Mouse (Mus musculus): ENCODE results near the gene Wdr64. TPM values are rescaled to one million over a fixed set of nuclear protein-coding genes. Genes with fewer than 3 reads are reported as not detected.

Gene Wdr64
- total RNA-seq (2014; rRNA removed; ENCODE audit: low replicate concordance) (not detected in 2 replicates), polyA plus RNA-seq (2015; fragmentation: Nextera tagmentation; extraction: Ambion mirVana) (not detected in 2 replicates)

GRCm38 (mm10) chr1:175698293-175698692 lies at the start of gene Wdr64:
Wdr64 (plus strand) TSS chr1:175698593.
- ATAC-seq (ENCODE audit: insufficient read depth, low read depth) (no peak), DNase-seq (ENCODE audit: low spot score) (no peak)
- no peak within 1 kb of the TSS for H3K4me3 ChIP-seq (ENCODE audit: low read depth, low read length)
- no peak within 1 kb of the TSS for H3K4me2 ChIP-seq (ENCODE audit: low read depth, low read length)
- no peaks in the 10 kb centered on the region for H3K27me3 ChIP-seq (ENCODE audit: control insufficient read depth, insufficient read depth, low read length)
- no peaks in the 10 kb centered on the region for H3K9me3 ChIP-seq (replicated peaks; ENCODE audit: control insufficient read depth, low read length)
- TF ChIP-seq EP300 (IDR thresholded peaks at IDR 0.05; ENCODE audit: low read depth) (no peak), CTCF (IDR thresholded peaks at IDR 0.05; ENCODE audit: low read depth) (no peak)
- peaks cover 8% of the 10 kb centered on the region for H3K4me1 ChIP-seq (ENCODE audit: control insufficient read depth, insufficient read depth)
- 70% methylated on average over 1 of the region's 1 CpGs for WGBS
- H3K9ac ChIP-seq (replicated peaks; ENCODE audit: low read depth, low read length), result no peak within 1 kb of the TSS
- no peak within 1 kb of the TSS for H3K27ac ChIP-seq (ENCODE audit: low read depth)
- H3K36me3 ChIP-seq (replicated peaks; ENCODE audit: control insufficient read depth, insufficient read depth, low read length), result no peaks in the 10 kb centered on the region

GRCm38 (mm10) chr1:175648615-175649014 lies 49.8 kb upstream of the Wdr64 start:
- no peak overlapping the region for H3K9ac ChIP-seq (replicated peaks; ENCODE audit: low read depth, low read length)
- WGBS, result 83% methylated on average over 4 of the region's 4 CpGs
- no peaks in the 10 kb centered on the region for H3K9me3 ChIP-seq (replicated peaks; ENCODE audit: control insufficient read depth, low read length)
- H3K4me2 ChIP-seq (ENCODE audit: low read depth, low read length), result no peak overlapping the region
- H3K27me3 ChIP-seq (ENCODE audit: control insufficient read depth, insufficient read depth, low read length), result no peaks in the 10 kb centered on the region
- ATAC-seq (ENCODE audit: insufficient read depth, low read depth) (no peak), DNase-seq (ENCODE audit: low spot score) (no peak)
- TF ChIP-seq CTCF (IDR thresholded peaks at IDR 0.05; ENCODE audit: low read depth), result no peak
- H3K36me3 ChIP-seq (replicated peaks; ENCODE audit: control insufficient read depth, insufficient read depth, low read length), result no peaks in the 10 kb centered on the region
- no peak overlapping the region for H3K27ac ChIP-seq (ENCODE audit: low read depth)
- H3K4me1 ChIP-seq (ENCODE audit: control insufficient read depth, insufficient read depth), result no peaks in the 10 kb centered on the region
- no peak overlapping the region for H3K4me3 ChIP-seq (ENCODE audit: low read depth, low read length)

- ATAC-seq (ENCODE audit: insufficient read depth, low read depth) (no peak), DNase-seq (ENCODE audit: low spot score) (no peak)
These were observed 38.5 kb upstream of the Wdr64 start for GRCm38 (mm10) chr1:175659900-175660299.

GRCm38 (mm10) chr1:175668666-175669405 lies 29.6 kb upstream of the Wdr64 start:
- H3K9ac ChIP-seq (replicated peaks; ENCODE audit: low read depth, low read length), result no peak overlapping the region
- WGBS, result 61% methylated on average over 5 of the region's 5 CpGs
- DNase-seq (ENCODE audit: low spot score), result peak; percentile 30
- no peak overlapping the region for H3K4me2 ChIP-seq (ENCODE audit: low read depth, low read length)
- H3K4me1 ChIP-seq (ENCODE audit: control insufficient read depth, insufficient read depth), result no peaks in the 10 kb centered on the region
- H3K36me3 ChIP-seq (replicated peaks; ENCODE audit: control insufficient read depth, insufficient read depth, low read length), result no peaks in the 10 kb centered on the region
- H3K4me3 ChIP-seq (ENCODE audit: low read depth, low read length), result no peak overlapping the region
- ATAC-seq (ENCODE audit: insufficient read depth, low read depth), result no peak
- peak; percentile 75 for TF ChIP-seq CTCF (IDR thresholded peaks at IDR 0.05; ENCODE audit: low read depth)
- no peak for TF ChIP-seq EP300 (IDR thresholded peaks at IDR 0.05; ENCODE audit: low read depth)
- no peak overlapping the region for H3K27ac ChIP-seq (ENCODE audit: low read depth)
- no peaks in the 10 kb centered on the region for H3K9me3 ChIP-seq (replicated peaks; ENCODE audit: control insufficient read depth, low read length)
- H3K27me3 ChIP-seq (ENCODE audit: control insufficient read depth, insufficient read depth, low read length), result no peaks in the 10 kb centered on the region

More at GRCm38 (mm10) chr1:175659900-175660299, 38.5 kb upstream of the Wdr64 start:
- no peak overlapping the region for H3K4me2 ChIP-seq (ENCODE audit: low read depth, low read length)
- H3K27ac ChIP-seq (ENCODE audit: low read depth), result no peak overlapping the region
- no peaks in the 10 kb centered on the region for H3K9me3 ChIP-seq (replicated peaks; ENCODE audit: control insufficient read depth, low read length)
- no peak for TF ChIP-seq EP300 (IDR thresholded peaks at IDR 0.05; ENCODE audit: low read depth)
- TF ChIP-seq CTCF (IDR thresholded peaks at IDR 0.05; ENCODE audit: low read depth), result no peak
- no peaks in the 10 kb centered on the region for H3K36me3 ChIP-seq (replicated peaks; ENCODE audit: control insufficient read depth, insufficient read depth, low read length)
- H3K4me3 ChIP-seq (ENCODE audit: low read depth, low read length), result no peak overlapping the region
- 92% methylated on average over 4 of the region's 4 CpGs for WGBS
- H3K4me1 ChIP-seq (ENCODE audit: control insufficient read depth, insufficient read depth), result no peaks in the 10 kb centered on the region
- H3K27me3 ChIP-seq (ENCODE audit: control insufficient read depth, insufficient read depth, low read length), result no peaks in the 10 kb centered on the region
- H3K9ac ChIP-seq (replicated peaks; ENCODE audit: low read depth, low read length), result no peak overlapping the region

DNA sequence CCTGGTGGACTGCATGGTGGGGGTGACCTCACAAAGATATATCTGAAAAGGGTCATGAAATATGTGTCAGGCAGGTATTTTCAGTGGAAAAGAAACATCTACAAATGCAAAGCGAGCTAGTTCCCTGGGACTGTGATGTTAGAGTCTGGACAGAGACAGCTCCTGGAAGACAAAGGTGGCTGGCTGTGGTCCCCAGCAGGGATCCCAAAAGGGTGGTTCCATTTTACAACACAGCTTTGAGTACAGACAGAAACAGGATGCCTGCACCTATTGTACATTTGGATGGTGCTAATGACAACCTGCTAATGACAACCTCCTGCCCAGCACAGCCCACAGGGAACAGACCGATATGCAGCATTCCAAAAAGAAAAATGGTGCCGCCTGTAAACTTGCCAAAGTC lies 28.9 kb upstream of the Wdr64 start:
- H3K9ac ChIP-seq (replicated peaks; ENCODE audit: low read depth, low read length), result no peak overlapping the region
- TF ChIP-seq EP300 (IDR thresholded peaks at IDR 0.05; ENCODE audit: low read depth), result no peak
- no peak for TF ChIP-seq CTCF (IDR thresholded peaks at IDR 0.05; ENCODE audit: low read depth)
- no peaks in the 10 kb centered on the region for H3K36me3 ChIP-seq (replicated peaks; ENCODE audit: control insufficient read depth, insufficient read depth, low read length)
- no peaks in the 10 kb centered on the region for H3K9me3 ChIP-seq (replicated peaks; ENCODE audit: control insufficient read depth, low read length)
- no peaks in the 10 kb centered on the region for H3K4me1 ChIP-seq (ENCODE audit: control insufficient read depth, insufficient read depth)
- no peak overlapping the region for H3K4me2 ChIP-seq (ENCODE audit: low read depth, low read length)
- no peak overlapping the region for H3K4me3 ChIP-seq (ENCODE audit: low read depth, low read length)
- WGBS, result 84% methylated on average over 3 of the region's 3 CpGs
- ATAC-seq (ENCODE audit: insufficient read depth, low read depth), result no peak
- DNase-seq (ENCODE audit: low spot score), result no peak
- no peak overlapping the region for H3K27ac ChIP-seq (ENCODE audit: low read depth)
- no peaks in the 10 kb centered on the region for H3K27me3 ChIP-seq (ENCODE audit: control insufficient read depth, insufficient read depth, low read length)

- Histone ChIP-seq H3K4me2 (ENCODE audit: low read depth, low read length) (no peak overlapping the region), H3K9ac (replicated peaks; ENCODE audit: low read depth, low read length) (no peak overlapping the region), H3K4me3 (ENCODE audit: low read depth, low read length) (no peak overlapping the region), H3K4me1 (ENCODE audit: control insufficient read depth, insufficient read depth) (no peaks in the 10 kb centered on the region), H3K9me3 (replicated peaks; ENCODE audit: control insufficient read depth, low read length) (no peaks in the 10 kb centered on the region), H3K27me3 (ENCODE audit: control insufficient read depth, insufficient read depth, low read length) (no peaks in the 10 kb centered on the region), H3K27ac (ENCODE audit: low read depth) (no peak overlapping the region), H3K36me3 (replicated peaks; ENCODE audit: control insufficient read depth, insufficient read depth, low read length) (no peaks in the 10 kb centered on the region)
- DNase-seq (ENCODE audit: low spot score) (no peak), ATAC-seq (ENCODE audit: insufficient read depth, low read depth) (no peak)
- TF ChIP-seq CTCF (IDR thresholded peaks at IDR 0.05; ENCODE audit: low read depth), result no peak
- no peak for TF ChIP-seq EP300 (IDR thresholded peaks at IDR 0.05; ENCODE audit: low read depth)
- 82% methylated on average over 7 of the region's 7 CpGs for WGBS
These were observed 28.4 kb upstream of the Wdr64 start for GRCm38 (mm10) chr1:175670042-175670441.
